Mouse (Mus musculus) forebrain, postnatal 0 days (tissue): ENCODE measurements at regions not wholly inside any gene's neighbourhood (a gene's known extent, or its start where the extent isn't known, plus 50 kb on each side); places are given as distances from the start of the nearest gene placed in this dataset.

Experiments
- ATAC-seq: fragments of 200-750 bp; cut with Nextera tagmentation; 2 replicates; pipeline ENCODE4 v1.8.0; 2017; ENCODE audit warnings: mild to moderate bottlenecking, moderate library complexity
- DNase-seq: peaks from one replicate; pipeline ENCODE4 v3.0.0-alpha.2; 2015
- H3K27ac ChIP-seq: fragments of 300-500 bp; sonication (generic); 2 replicates; pipeline ENCODE4 v1.5.1; 2014; ENCODE audit warnings: low read depth, mild to moderate bottlenecking, antibody characterized with exemption, low read length, moderate library complexity, mixed read lengths
- H3K27me3 ChIP-seq: fragments of 300-500 bp; sonication (generic); 2 replicates; pipeline ENCODE4 v1.6.1; 2014; ENCODE audit warnings: mild to moderate bottlenecking, low read length, mixed read lengths; ENCODE audit not compliant: insufficient read depth
- H3K36me3 ChIP-seq: fragments of 300-500 bp; sonication (generic); 2 replicates; pipeline ENCODE4 v1.6.1; 2014; ENCODE audit warnings: mild to moderate bottlenecking, moderate library complexity; ENCODE audit not compliant: insufficient read depth
- H3K4me1 ChIP-seq: fragments of 300-500 bp; sonication (generic); 2 replicates; pipeline ENCODE4 v1.6.1; 2014; ENCODE audit warnings: antibody characterized with exemption; ENCODE audit not compliant: insufficient read depth
- H3K4me2 ChIP-seq: fragments of 300-500 bp; sonication (generic); 2 replicates; pipeline ENCODE4 v1.6.1; 2014; ENCODE audit warnings: low read depth, mild to moderate bottlenecking, moderate library complexity
- H3K4me3 ChIP-seq: fragments of 300-500 bp; sonication (generic); 2 replicates; pipeline ENCODE4 v1.5.1; 2014; ENCODE audit warnings: low read depth, low read length, mixed read lengths
- H3K9ac ChIP-seq: fragments of 300-500 bp; sonication (generic); 2 replicates; pipeline ENCODE4 v1.6.1; 2014; ENCODE audit warnings: mild to moderate bottlenecking
- H3K9me3 ChIP-seq: fragments of 300-500 bp; sonication (generic); 2 replicates; pipeline ENCODE4 v1.6.1; 2016; ENCODE audit warnings: low read length
- CTCF ChIP-seq: sonication (generic); IDR thresholded peaks from 2 replicates; pipeline ENCODE4 v1.5.1; 2016; ENCODE audit warnings: antibody characterized with exemption, control low read depth, low read depth
- WGBS: fragments of 180-500 bp; shearing (Covaris S2); extraction: QIAGEN DNeasy Blood & Tissue Kit; methylation state at CpG from one replicate; pipeline ENCODE4 v1.1.7; 2014; 5-methylcytosine and 5-hydroxymethylcytosine counted together

GRCm38 (mm10) chr2:34027445-34027844, 139.7 kb upstream of the Mvb12b start:
- DNase-seq, result peak; percentile 79
- Histone ChIP-seq H3K4me1 (peaks cover 19% of the 10 kb centered on the region; the same call in 1 of the 2 replicates), H3K9ac (no peak overlapping the region), H3K36me3 (no peaks in the 10 kb centered on the region), H3K27me3 (no peaks in the 10 kb centered on the region), H3K27ac (peak overlapping the region; percentile 68), H3K9me3 (no peaks in the 10 kb centered on the region), H3K4me2 (peak overlapping the region; percentile 16; the same call in 1 of the 2 replicates), H3K4me3 (no peak overlapping the region)
- peak; percentile 94 for ATAC-seq
- no peak for TF ChIP-seq CTCF
- WGBS, result 23% methylated on average over 9 of the region's 9 CpGs

GRCm38 (mm10) chr2:34026566-34027360, 139.0 kb upstream of the Mvb12b start:
- Histone ChIP-seq H3K9me3 (no peaks in the 10 kb centered on the region), H3K4me2 (peak overlapping the region; percentile 16; the same call in 1 of the 2 replicates), H3K27ac (peak overlapping the region; percentile 68), H3K4me3 (no peak overlapping the region), H3K9ac (no peak overlapping the region), H3K27me3 (no peaks in the 10 kb centered on the region), H3K4me1 (peaks cover 19% of the 10 kb centered on the region; the same call in 1 of the 2 replicates), H3K36me3 (no peaks in the 10 kb centered on the region)
- WGBS, result 81% methylated on average over 16 of the region's 16 CpGs
- DNase-seq (no peak), ATAC-seq (peak; percentile 74)
- no peak; the same call in 1 of the 2 replicates for TF ChIP-seq CTCF

GRCm38 (mm10) chr2:34025715-34026360, 138.1 kb upstream of the Mvb12b start:
- 50% methylated on average over 10 of the region's 10 CpGs for WGBS
- H3K36me3 ChIP-seq, result no peaks in the 10 kb centered on the region
- no peak overlapping the region for H3K4me3 ChIP-seq
- peaks cover 10% of the 10 kb centered on the region; the same call in 1 of the 2 replicates for H3K4me1 ChIP-seq
- TF ChIP-seq CTCF, result peak; percentile 44; the same call in 1 of the 2 replicates
- H3K9me3 ChIP-seq, result no peaks in the 10 kb centered on the region
- ATAC-seq, result no peak
- H3K9ac ChIP-seq, result no peak overlapping the region
- H3K27me3 ChIP-seq, result no peaks in the 10 kb centered on the region
- H3K4me2 ChIP-seq, result no peak overlapping the region
- no peak overlapping the region for H3K27ac ChIP-seq
- DNase-seq, result no peak

GRCm38 (mm10) chr2:34017142-34017453, 129.4 kb upstream of the Mvb12b start:
- ATAC-seq (peak; percentile 3; the same call in 1 of the 2 replicates), DNase-seq (no peak)
- no peak overlapping the region for H3K9ac ChIP-seq
- 53% methylated on average over 5 of the region's 5 CpGs for WGBS
- 0 out of 2 replicates have a peak, but pooled peaks cover 11% of the 10 kb centered on the region for H3K4me1 ChIP-seq
- peak overlapping the region; percentile 73 for H3K27ac ChIP-seq
- H3K4me2 ChIP-seq, result no peak overlapping the region
- no peaks in the 10 kb centered on the region for H3K36me3 ChIP-seq
- no peak overlapping the region for H3K4me3 ChIP-seq
- TF ChIP-seq CTCF, result no peak
- no peaks in the 10 kb centered on the region for H3K9me3 ChIP-seq
- H3K27me3 ChIP-seq, result no peaks in the 10 kb centered on the region

GRCm38 (mm10) chr2:34016350-34017141, 128.8 kb upstream of the Mvb12b start:
- whole genome bisulfite sequencing, result 10% methylated on average over 20 of the region's 20 CpGs
- H3K4me2 ChIP-seq, result peak overlapping the region; percentile 26
- no peaks in the 10 kb centered on the region for H3K9me3 ChIP-seq
- no peak overlapping the region; the same call in 1 of the 2 replicates for H3K9ac ChIP-seq
- no peak overlapping the region; the same call in 1 of the 2 replicates for H3K4me3 ChIP-seq
- DNase-seq (peak; percentile 40), ATAC-seq (peak; percentile 85)
- peak overlapping the region; percentile 73 for H3K27ac ChIP-seq
- no peaks in the 10 kb centered on the region for H3K27me3 ChIP-seq
- TF ChIP-seq CTCF, result no peak
- H3K36me3 ChIP-seq, result no peaks in the 10 kb centered on the region
- 0 out of 2 replicates have a peak, but pooled peaks cover 11% of the 10 kb centered on the region for H3K4me1 ChIP-seq

GRCm38 (mm10) chr2:34015640-34015995, 127.9 kb upstream of the Mvb12b start:
- TF ChIP-seq CTCF, result no peak
- Histone ChIP-seq H3K4me2 (no peak overlapping the region), H3K4me3 (no peak overlapping the region), H3K9ac (no peak overlapping the region), H3K27me3 (no peaks in the 10 kb centered on the region), H3K9me3 (no peaks in the 10 kb centered on the region), H3K4me1 (0 out of 2 replicates have a peak, but pooled peaks cover 11% of the 10 kb centered on the region), H3K27ac (no peak overlapping the region), H3K36me3 (no peaks in the 10 kb centered on the region)
- WGBS, result 87% methylated on average over 7 of the region's 7 CpGs
- ATAC-seq (no peak), DNase-seq (no peak)
